Mouse (Mus musculus) embryonic facial prominence, embryonic 13.5 days (tissue): ENCODE data around the gene Rabggta. TPM values are rescaled to one million over a fixed set of nuclear protein-coding genes. Genes with fewer than 3 reads are reported as not detected.

Source experiments
- ATAC-seq: fragments of 200-750 bp; cut with Nextera tagmentation; 2 replicates; pipeline ENCODE4 v1.8.0; 2017; ENCODE audit warnings: low read depth; ENCODE audit not compliant: insufficient number of reproducible peaks, insufficient read depth, low FRiP score, low TSS enrichment
- H3K27ac ChIP-seq: fragments of 300-500 bp; sonication (generic); 2 replicates; pipeline ENCODE4 v1.5.1; 2015; ENCODE audit warnings: moderate library complexity, mild to moderate bottlenecking, inconsistent platforms
- H3K27me3 ChIP-seq: fragments of 300-500 bp; sonication (generic); 2 replicates; pipeline ENCODE4 v1.6.1; 2015; ENCODE audit warnings: mild to moderate bottlenecking, inconsistent platforms
- H3K36me3 ChIP-seq: fragments of 300-500 bp; sonication (generic); 2 replicates; pipeline ENCODE4 v1.6.1; 2015; ENCODE audit warnings: mild to moderate bottlenecking, inconsistent platforms
- H3K4me1 ChIP-seq: fragments of 300-500 bp; sonication (generic); 2 replicates; pipeline ENCODE4 v1.6.1; 2015; ENCODE audit warnings: inconsistent platforms
- H3K4me2 ChIP-seq: fragments of 300-500 bp; sonication (generic); 2 replicates; pipeline ENCODE4 v1.6.1; 2015; ENCODE audit warnings: moderate library complexity, mild to moderate bottlenecking, inconsistent platforms
- H3K4me3 ChIP-seq: fragments of 300-500 bp; sonication (generic); 2 replicates; pipeline ENCODE4 v1.5.1; 2015; ENCODE audit warnings: mild to moderate bottlenecking, inconsistent platforms
- H3K9ac ChIP-seq: fragments of 300-500 bp; sonication (generic); 2 replicates; pipeline ENCODE4 v1.6.1; 2015; ENCODE audit warnings: mild to moderate bottlenecking, inconsistent platforms
- H3K9me3 ChIP-seq: fragments of 300-500 bp; sonication (generic); 2 replicates; pipeline ENCODE4 v1.6.1; 2016; ENCODE audit warnings: inconsistent platforms
- WGBS: fragments of 180-500 bp; shearing (Covaris S2); methylation state at CpG from one replicate; pipeline ENCODE4 v1.1.7; 2015; ENCODE audit warnings: mixed read lengths; 5-methylcytosine and 5-hydroxymethylcytosine counted together
- polyA plus RNA-seq: library from polyadenylated mRNA; unstranded; fragments of >200 nt; fragmentation: Nextera tagmentation; extraction: Ambion mirVana; gene quantifications from 2 replicates; pipeline ENCODE4 v1.2.1, GENCODE M21; 2015

Gene Rabggta
- polyA plus RNA-seq, 1 experiment from 2014 or later: 32.2 TPM

- H3K9me3 ChIP-seq: no peaks in the 10 kb centered on the region
- WGBS: 22% methylated on average over 4 of the region's 4 CpGs
- H3K4me1 ChIP-seq: peaks cover 20% of the 10 kb centered on the region
- peak within 1 kb of the TSS; percentile 59 for H3K9ac ChIP-seq
- peaks cover 24% of the 10 kb centered on the region for H3K36me3 ChIP-seq
- peak within 1 kb of the TSS; percentile 27 for H3K4me3 ChIP-seq
- peaks cover 27% of the 10 kb centered on the region for H3K27me3 ChIP-seq
- H3K27ac ChIP-seq: peak within 1 kb of the TSS; percentile 11; the same call in 1 of the 2 replicates
- H3K4me2 ChIP-seq: peak within 1 kb of the TSS; percentile 50
- ATAC-seq: no peak
These were observed 8.3 kb downstream of the Rabggta start, which contains the start of gene Tgm1 for GRCm38 (mm10) chr14:55713729-55714122. Gene Tgm1 (minus strand): TSS chr14:55713926.

GRCm38 (mm10) chr14:55713007-55713728, 8.9 kb downstream of the Rabggta start:
- Histone ChIP-seq H3K9ac (peak overlapping the region; percentile 59), H3K36me3 (peaks cover 18% of the 10 kb centered on the region), H3K4me2 (peak overlapping the region; percentile 50), H3K4me1 (peaks cover 20% of the 10 kb centered on the region), H3K27ac (no peak overlapping the region; the same call in 1 of the 2 replicates), H3K4me3 (peak overlapping the region; percentile 27), H3K27me3 (peaks cover 27% of the 10 kb centered on the region), H3K9me3 (no peaks in the 10 kb centered on the region)
- ATAC-seq: no peak
- WGBS: 15% methylated on average over 25 of the region's 25 CpGs

DNA sequence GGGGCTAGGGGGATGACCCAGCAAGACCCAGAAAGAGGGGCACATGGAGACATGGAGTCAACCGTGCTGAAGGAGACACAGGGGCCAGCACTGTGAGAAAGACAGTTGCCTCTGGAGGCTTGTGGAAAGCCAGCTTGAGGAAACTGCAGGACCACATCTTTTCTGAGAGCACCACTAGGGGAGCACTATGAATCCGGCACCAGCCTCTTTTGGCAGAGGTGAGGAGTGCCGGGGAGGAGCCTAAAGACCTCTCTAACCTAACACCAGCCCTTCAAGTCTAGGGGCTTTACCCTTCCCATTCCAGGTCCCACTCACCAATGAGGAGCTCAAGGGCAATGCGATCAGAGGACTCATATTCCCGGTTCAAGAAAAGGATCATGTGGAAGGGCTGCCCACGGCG, 10.3 kb downstream of the Rabggta start:
- no peak overlapping the region for H3K4me2 ChIP-seq

DNA sequence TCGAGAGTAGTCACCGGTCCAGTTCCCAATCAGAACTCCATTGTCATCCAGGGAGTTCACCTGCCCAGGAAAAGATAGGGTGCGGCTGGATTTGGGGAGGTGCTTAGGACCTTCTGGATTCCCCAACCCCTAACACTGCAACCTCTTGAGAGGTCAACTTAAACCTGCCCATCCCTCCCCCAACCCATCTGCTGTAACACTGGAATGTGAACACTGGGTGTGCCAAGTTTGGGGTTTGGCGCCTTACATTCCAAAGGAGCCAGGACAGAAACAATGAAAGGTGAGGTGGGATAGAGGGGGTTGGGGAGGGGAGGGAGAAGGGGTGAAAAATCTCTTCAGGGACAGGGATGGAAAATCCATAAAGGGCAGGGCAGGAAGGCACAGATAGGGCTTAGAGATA, 12.6 kb downstream of the Rabggta start:
- Histone ChIP-seq H3K9me3 (no peaks in the 10 kb centered on the region), H3K4me3 (no peak overlapping the region), H3K4me1 (peaks cover 14% of the 10 kb centered on the region), H3K27ac (no peak overlapping the region), H3K27me3 (peaks cover 27% of the 10 kb centered on the region), H3K36me3 (no peaks in the 10 kb centered on the region), H3K4me2 (no peak overlapping the region), H3K9ac (no peak overlapping the region)
- no peak for ATAC-seq
- WGBS: 83% methylated on average over 4 of the region's 4 CpGs

More for the DNA sequence above, 10.3 kb downstream of the Rabggta start:
- peaks cover 20% of the 10 kb centered on the region for H3K4me1 ChIP-seq
- H3K27me3 ChIP-seq: peaks cover 27% of the 10 kb centered on the region
- no peak for ATAC-seq
- WGBS: 85% methylated on average over 7 of the region's 7 CpGs
- H3K4me3 ChIP-seq: no peak overlapping the region
- no peaks in the 10 kb centered on the region for H3K9me3 ChIP-seq
- peaks cover 7% of the 10 kb centered on the region; the same call in 1 of the 2 replicates for H3K36me3 ChIP-seq
- H3K27ac ChIP-seq: no peak overlapping the region
- no peak overlapping the region for H3K9ac ChIP-seq

DNA sequence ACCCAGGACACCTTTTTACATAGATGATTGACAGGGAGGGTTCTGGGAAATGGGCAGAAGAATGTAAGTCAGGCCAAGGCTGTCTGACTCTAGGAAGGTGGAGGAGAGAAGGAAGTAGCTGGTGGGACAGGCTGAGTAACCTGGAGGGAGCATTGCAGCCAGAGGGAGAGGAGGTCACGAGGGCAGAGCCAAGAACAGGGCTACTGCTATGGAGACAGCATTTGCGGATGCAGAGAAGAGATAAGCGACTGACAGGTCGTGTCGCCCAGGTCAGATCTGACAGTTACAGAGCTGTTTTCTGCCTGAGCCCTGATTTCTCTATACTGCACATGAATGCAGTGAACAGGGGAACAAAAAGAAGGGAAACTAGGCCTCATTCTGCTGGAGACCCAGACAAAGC, 14.7 kb downstream of the Rabggta start:
- 84% methylated on average over 5 of the region's 5 CpGs for WGBS
- H3K4me1 ChIP-seq: no peaks in the 10 kb centered on the region
- H3K27ac ChIP-seq: no peak overlapping the region
- H3K9ac ChIP-seq: no peak overlapping the region
- H3K9me3 ChIP-seq: no peaks in the 10 kb centered on the region
- ATAC-seq: no peak
- no peaks in the 10 kb centered on the region for H3K36me3 ChIP-seq
- no peak overlapping the region for H3K4me2 ChIP-seq
- no peak overlapping the region for H3K4me3 ChIP-seq
- peaks cover 8% of the 10 kb centered on the region for H3K27me3 ChIP-seq

- no peaks in the 10 kb centered on the region for H3K9me3 ChIP-seq
- no peaks in the 10 kb centered on the region for H3K27me3 ChIP-seq
- ATAC-seq: no peak
- H3K4me3 ChIP-seq: no peak overlapping the region
- WGBS: 88% methylated on average over 8 of the region's 8 CpGs
- H3K27ac ChIP-seq: no peak overlapping the region
- H3K4me1 ChIP-seq: no peaks in the 10 kb centered on the region
- H3K36me3 ChIP-seq: no peaks in the 10 kb centered on the region
- H3K9ac ChIP-seq: no peak overlapping the region
- H3K4me2 ChIP-seq: no peak overlapping the region
These were observed 15.9 kb downstream of the Rabggta start for GRCm38 (mm10) chr14:55706051-55706600.

- Histone ChIP-seq H3K27ac (no peak overlapping the region), H3K4me3 (no peak overlapping the region), H3K9ac (no peak overlapping the region), H3K36me3 (no peaks in the 10 kb centered on the region), H3K4me1 (no peaks in the 10 kb centered on the region), H3K9me3 (no peaks in the 10 kb centered on the region), H3K27me3 (no peaks in the 10 kb centered on the region), H3K4me2 (no peak overlapping the region)
- 72% methylated on average over 6 of the region's 6 CpGs for WGBS
- ATAC-seq: no peak
These were observed 19.3 kb downstream of the Rabggta start for GRCm38 (mm10) chr14:55702761-55703160.

DNA sequence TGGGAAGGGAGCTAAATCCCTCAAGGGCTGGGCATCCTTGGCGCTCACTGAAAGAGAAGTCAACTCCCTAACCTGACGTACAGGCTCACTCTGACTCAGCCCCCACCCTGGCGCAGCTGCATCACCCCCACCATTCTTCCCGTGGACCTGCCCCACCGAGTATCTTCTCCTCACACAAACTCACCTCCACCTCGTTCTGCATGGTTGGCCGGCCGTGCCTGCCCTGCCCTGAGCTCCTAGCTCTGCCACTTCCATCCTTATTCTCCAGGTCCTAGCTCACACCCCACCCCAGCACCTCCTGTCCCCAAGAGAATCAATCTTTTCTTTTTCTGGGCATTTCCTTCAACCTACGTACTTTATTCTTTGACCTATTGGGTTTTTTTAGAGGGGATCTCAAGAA, 20.9 kb downstream of the Rabggta start:
- Histone ChIP-seq H3K27me3 (no peaks in the 10 kb centered on the region), H3K9ac (no peak overlapping the region), H3K4me1 (no peaks in the 10 kb centered on the region), H3K9me3 (no peaks in the 10 kb centered on the region), H3K4me3 (no peak overlapping the region), H3K36me3 (no peaks in the 10 kb centered on the region), H3K4me2 (no peak overlapping the region), H3K27ac (no peak overlapping the region)
- ATAC-seq: no peak
- WGBS: 59% methylated on average over 9 of the region's 9 CpGs

DNA sequence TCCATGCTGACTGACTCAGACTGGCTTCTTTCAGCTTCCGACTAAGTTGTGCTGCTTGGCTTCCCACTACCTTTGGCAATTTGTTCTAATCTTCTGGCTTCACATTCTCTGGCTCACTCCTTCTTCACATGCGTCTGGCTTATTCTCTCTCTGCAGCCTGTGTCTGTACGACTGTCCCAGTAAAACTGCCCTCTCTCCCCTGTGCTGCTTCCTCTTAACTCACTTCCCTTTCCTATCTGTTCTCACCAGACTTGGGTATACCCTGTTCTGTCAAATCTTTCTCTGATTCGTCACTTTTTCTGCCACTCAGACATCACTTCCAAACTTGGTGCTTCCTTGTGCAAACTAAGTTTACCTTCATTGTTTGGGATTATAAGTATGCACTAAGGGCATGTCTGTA, 24.8 kb downstream of the Rabggta start:
- Histone ChIP-seq H3K4me1 (no peaks in the 10 kb centered on the region), H3K4me3 (no peak overlapping the region), H3K36me3 (no peaks in the 10 kb centered on the region), H3K27me3 (no peaks in the 10 kb centered on the region), H3K4me2 (no peak overlapping the region), H3K27ac (no peak overlapping the region), H3K9ac (no peak overlapping the region), H3K9me3 (no peaks in the 10 kb centered on the region)
- ATAC-seq: no peak
- WGBS: 81% methylated on average over 4 of the region's 4 CpGs

GRCm38 (mm10) chr14:55689433-55689832, 32.6 kb downstream of the Rabggta start:
- Histone ChIP-seq H3K36me3 (no peaks in the 10 kb centered on the region), H3K9me3 (no peaks in the 10 kb centered on the region), H3K4me3 (no peak overlapping the region), H3K27me3 (no peaks in the 10 kb centered on the region), H3K4me1 (no peaks in the 10 kb centered on the region), H3K27ac (no peak overlapping the region), H3K4me2 (no peak overlapping the region), H3K9ac (no peak overlapping the region)
- 55% methylated on average over 10 of the region's 10 CpGs for WGBS
- no peak for ATAC-seq

DNA sequence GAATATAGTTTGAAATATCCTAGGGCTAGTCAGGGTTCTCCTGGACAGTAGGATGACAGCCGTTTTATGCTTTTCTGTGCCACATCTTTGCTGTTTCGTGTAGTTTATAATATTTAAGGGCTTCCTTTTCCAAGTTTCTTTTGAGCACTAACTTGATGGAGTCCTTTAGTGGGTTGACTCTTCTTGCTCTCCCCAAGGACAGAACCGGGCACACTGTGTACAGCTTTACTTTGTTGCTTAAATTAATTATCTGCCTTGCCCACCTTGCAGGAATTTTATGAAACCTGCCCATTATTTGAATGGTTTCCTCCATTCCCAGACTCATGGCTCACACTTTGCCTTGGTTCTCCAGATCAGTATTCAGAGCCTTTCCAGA, 40.0 kb downstream of the Rabggta start:
- Histone ChIP-seq H3K4me1 (peaks cover 11% of the 10 kb centered on the region), H3K27ac (peak overlapping the region; percentile 91), H3K9ac (peak overlapping the region; percentile 84), H3K27me3 (no peaks in the 10 kb centered on the region), H3K4me3 (peak overlapping the region; percentile 82), H3K4me2 (peak overlapping the region; percentile 80), H3K36me3 (peaks cover 34% of the 10 kb centered on the region), H3K9me3 (no peaks in the 10 kb centered on the region)
- no peak for ATAC-seq
- 8% methylated on average over 3 of the region's 3 CpGs for WGBS
